Mouse (Mus musculus): ENCODE measurements at regions not wholly inside any gene's neighbourhood (a gene's known extent, or its start where the extent isn't known, plus 50 kb on each side); places are given as distances from the start of the nearest gene placed in this dataset.

DNA sequence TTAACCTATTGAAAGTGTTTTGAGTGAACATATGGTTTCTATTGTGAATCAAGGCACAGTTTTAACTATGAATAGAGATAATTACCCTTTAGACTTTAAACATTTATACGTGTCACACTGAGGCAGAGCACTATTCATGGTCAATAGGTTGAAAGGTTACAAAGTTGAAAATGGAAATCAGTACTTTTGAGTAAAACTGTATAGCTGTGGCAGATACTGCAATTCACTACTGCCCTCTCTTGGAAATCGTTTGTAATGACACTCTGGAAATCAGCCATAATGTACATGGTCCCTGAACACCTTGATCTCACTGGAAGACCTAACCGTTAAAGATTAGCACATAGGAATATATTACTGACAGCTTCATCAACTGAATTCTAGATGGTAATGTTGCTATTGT, 215.3 kb upstream of the Adgrl4 start:
- TF ChIP-seq CTCF (IDR thresholded peaks at IDR 0.05; ENCODE audit: insufficient read depth, low read depth, low read length): no peak
- TF ChIP-seq POLR2A (IDR thresholded peaks at IDR 0.05; ENCODE audit: insufficient read depth, low read depth, low read length): no peak

Data from olfactory bulb, adult 2 months (tissue).